Mouse (Mus musculus) neural tube, embryonic 12.5 days (tissue): ENCODE measurements around the gene Nr2f1. TPM values are rescaled to one million over a fixed set of nuclear protein-coding genes. Genes with fewer than 3 reads are reported as not detected.

ENCODE experiments used
- ATAC-seq: fragments of 200-750 bp; cut with Nextera tagmentation; 2 replicates; pipeline ENCODE4 v1.8.0; 2017; ENCODE audit warnings: low read depth, mild to moderate bottlenecking, moderate TSS enrichment, moderate library complexity; ENCODE audit not compliant: low FRiP score
- H3K27ac ChIP-seq: fragments of 300-500 bp; sonication (generic); 2 replicates; pipeline ENCODE4 v1.5.1; 2016
- H3K27me3 ChIP-seq: fragments of 300-500 bp; sonication (generic); replicated peaks from 2 replicates; pipeline ENCODE4 v1.6.1; 2016; ENCODE audit warnings: mild to moderate bottlenecking
- H3K36me3 ChIP-seq: fragments of 300-500 bp; sonication (generic); 2 replicates; pipeline ENCODE4 v1.6.1; 2016; ENCODE audit warnings: mild to moderate bottlenecking
- H3K4me1 ChIP-seq: fragments of 300-500 bp; sonication (generic); 2 replicates; pipeline ENCODE4 v1.6.1; 2016
- H3K4me2 ChIP-seq: fragments of 300-500 bp; sonication (generic); replicated peaks from 2 replicates; pipeline ENCODE4 v1.6.1; 2016; ENCODE audit warnings: mild to moderate bottlenecking
- H3K4me3 ChIP-seq: fragments of 300-500 bp; sonication (generic); 2 replicates; pipeline ENCODE4 v1.5.1; 2016
- H3K9ac ChIP-seq: fragments of 300-500 bp; sonication (generic); 2 replicates; pipeline ENCODE4 v1.6.1; 2016; ENCODE audit warnings: mild to moderate bottlenecking
- H3K9me3 ChIP-seq: fragments of 300-500 bp; sonication (generic); 2 replicates; pipeline ENCODE4 v1.6.1; 2016; ENCODE audit warnings: mild to moderate bottlenecking
- WGBS: fragments of 180-500 bp; shearing (Covaris S2); methylation state at CpG from one replicate; pipeline ENCODE4 v1.1.7; 2016; 5-methylcytosine and 5-hydroxymethylcytosine counted together
- polyA plus RNA-seq: library from polyadenylated mRNA; unstranded; fragments of >200 nt; fragmentation: Nextera tagmentation; extraction: Ambion mirVana; gene quantifications from 2 replicates; pipeline ENCODE4 v1.2.1, GENCODE M21; 2016

The Nr2f1 gene
- polyA plus RNA-seq, 1 experiment from 2014 or later, result 48.4 TPM

DNA sequence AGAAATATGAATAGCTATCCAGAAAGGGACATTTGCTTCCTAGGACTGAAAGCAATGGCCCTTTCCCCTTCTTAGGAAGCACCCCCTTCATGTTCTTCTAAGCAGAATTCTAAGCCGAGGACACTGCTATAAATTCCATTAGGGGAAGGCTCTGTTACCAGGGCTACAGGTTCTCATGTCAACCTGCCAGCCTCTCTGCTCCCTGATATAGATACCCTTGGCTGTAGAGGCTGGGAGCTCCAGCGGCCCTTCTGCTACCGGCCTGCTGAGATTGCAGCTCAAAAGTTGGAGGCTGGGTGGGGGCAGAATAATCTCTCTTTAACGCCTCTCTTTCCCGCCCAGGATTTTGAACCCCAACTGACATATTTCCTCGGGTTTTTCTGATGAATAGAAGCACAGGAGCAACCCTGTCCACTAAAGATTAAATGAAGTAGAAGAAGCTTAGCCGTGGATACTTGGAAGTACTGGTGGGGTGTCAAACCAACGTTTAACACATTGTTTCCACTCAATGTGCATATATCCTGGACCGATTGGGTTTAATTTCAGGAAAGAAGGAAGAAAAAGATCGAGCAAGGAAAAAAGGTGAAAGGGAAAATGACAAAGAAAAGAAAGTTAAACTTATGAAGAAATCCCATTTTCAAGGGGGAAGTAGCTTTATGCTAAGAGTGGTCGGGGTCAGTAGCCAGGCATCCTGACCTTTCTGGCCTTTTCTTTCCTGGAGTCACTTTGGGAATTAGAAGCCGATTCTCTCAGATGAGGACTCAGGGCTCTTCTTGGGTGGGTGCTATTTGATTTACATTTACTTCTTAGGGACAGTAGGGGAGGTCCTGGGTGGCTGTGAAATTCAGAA, 8.5 kb upstream of the Nr2f1 start:
- Histone ChIP-seq H3K27me3 (peaks cover 4% of the 10 kb centered on the region; the same call in 1 of the 2 replicates), H3K9me3 (no peaks in the 10 kb centered on the region), H3K36me3 (no peaks in the 10 kb centered on the region), H3K9ac (no peak overlapping the region), H3K4me2 (peak overlapping the region; percentile 87), H3K4me1 (peaks cover 74% of the 10 kb centered on the region), H3K4me3 (no peak overlapping the region), H3K27ac (no peak overlapping the region)
- 5% methylated on average over 12 of the region's 12 CpGs for WGBS
- ATAC-seq, result no peak

GRCm38 (mm10) chr13:78206891-78207430, 7.4 kb upstream of the Nr2f1 start:
- H3K4me1 ChIP-seq, result peaks cover 71% of the 10 kb centered on the region

DNA sequence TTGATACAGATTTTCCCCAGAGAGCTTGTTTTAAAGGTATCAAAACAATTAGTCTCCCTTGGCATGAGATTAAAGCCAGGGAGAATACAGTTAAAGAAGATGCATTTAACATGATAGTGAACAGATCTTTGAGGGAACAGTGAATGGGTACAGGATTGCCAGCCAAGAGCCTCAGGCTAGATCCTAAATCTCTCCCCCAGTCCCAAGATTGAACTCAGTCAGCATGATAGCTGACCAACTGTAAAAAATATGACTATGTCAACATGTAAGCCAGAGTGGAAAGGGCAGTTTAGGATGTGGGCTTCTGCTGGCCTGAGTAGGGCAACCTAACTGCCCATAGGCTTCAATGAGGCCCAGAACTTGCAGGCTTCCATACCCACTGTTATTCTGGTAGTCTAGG, 5.9 kb upstream of the Nr2f1 start:
- Histone ChIP-seq H3K4me3 (no peak overlapping the region), H3K27me3 (no peaks in the 10 kb centered on the region), H3K4me2 (peak overlapping the region; percentile 81), H3K9me3 (no peaks in the 10 kb centered on the region), H3K9ac (no peak overlapping the region), H3K27ac (no peak overlapping the region), H3K4me1 (peaks cover 56% of the 10 kb centered on the region), H3K36me3 (no peaks in the 10 kb centered on the region)
- ATAC-seq, result no peak

More at GRCm38 (mm10) chr13:78206891-78207430, 7.4 kb upstream of the Nr2f1 start:
- H3K27ac ChIP-seq, result no peak overlapping the region
- H3K36me3 ChIP-seq, result no peaks in the 10 kb centered on the region
- H3K27me3 ChIP-seq, result peaks cover 2% of the 10 kb centered on the region; the same call in 1 of the 2 replicates
- peak overlapping the region; percentile 87 for H3K4me2 ChIP-seq
- ATAC-seq, result no peak
- no peak overlapping the region for H3K9ac ChIP-seq
- H3K9me3 ChIP-seq, result no peaks in the 10 kb centered on the region
- 17% methylated on average over 7 of the region's 7 CpGs for WGBS
- no peak overlapping the region for H3K4me3 ChIP-seq

DNA sequence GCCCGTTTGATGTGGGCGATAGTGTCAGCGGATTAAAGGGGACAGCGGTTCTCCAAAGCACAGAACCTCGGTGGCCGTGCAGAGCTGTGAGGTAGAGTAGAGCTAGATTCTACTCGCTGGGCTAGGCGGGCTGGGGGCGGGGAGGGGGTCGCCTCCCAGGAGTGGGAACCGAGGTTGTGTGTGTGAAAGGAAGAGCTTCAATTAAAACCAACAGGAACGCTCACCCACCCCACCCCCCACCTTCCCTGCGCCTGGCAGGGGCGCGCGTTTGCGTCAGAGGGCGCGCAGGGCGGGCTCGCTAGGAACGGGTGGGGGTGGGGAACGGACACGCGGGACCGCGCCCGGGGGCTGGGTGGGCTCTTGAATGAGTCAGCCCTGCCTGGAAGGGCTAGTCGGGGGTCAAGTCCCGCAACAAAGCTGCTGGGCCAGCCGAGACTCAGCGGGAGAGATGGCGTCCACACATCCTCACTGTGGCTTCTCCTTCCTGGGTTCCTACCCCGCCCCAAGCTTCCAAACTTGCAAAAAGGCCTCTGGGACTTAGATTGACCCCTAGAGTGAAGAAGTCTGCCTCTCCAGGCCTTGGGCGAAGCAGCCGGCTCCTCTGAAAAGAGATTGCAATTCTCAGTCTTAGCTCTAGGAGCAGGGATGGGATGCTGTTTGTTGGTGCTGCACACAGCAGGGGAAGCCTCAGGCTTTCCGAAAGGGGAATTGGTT, 3.9 kb upstream of the Nr2f1 start:
- under 1% methylated on average over 36 of the region's 37 CpGs for WGBS
- ATAC-seq, result peak; percentile 41
- no peaks in the 10 kb centered on the region for H3K27me3 ChIP-seq
- H3K36me3 ChIP-seq, result no peaks in the 10 kb centered on the region
- peak overlapping the region; percentile 81 for H3K4me2 ChIP-seq
- H3K4me3 ChIP-seq, result peak overlapping the region; percentile 65
- H3K27ac ChIP-seq, result peak overlapping the region; percentile 94
- no peaks in the 10 kb centered on the region for H3K9me3 ChIP-seq
- H3K9ac ChIP-seq, result peak overlapping the region; percentile 85
- peaks cover 36% of the 10 kb centered on the region for H3K4me1 ChIP-seq

DNA sequence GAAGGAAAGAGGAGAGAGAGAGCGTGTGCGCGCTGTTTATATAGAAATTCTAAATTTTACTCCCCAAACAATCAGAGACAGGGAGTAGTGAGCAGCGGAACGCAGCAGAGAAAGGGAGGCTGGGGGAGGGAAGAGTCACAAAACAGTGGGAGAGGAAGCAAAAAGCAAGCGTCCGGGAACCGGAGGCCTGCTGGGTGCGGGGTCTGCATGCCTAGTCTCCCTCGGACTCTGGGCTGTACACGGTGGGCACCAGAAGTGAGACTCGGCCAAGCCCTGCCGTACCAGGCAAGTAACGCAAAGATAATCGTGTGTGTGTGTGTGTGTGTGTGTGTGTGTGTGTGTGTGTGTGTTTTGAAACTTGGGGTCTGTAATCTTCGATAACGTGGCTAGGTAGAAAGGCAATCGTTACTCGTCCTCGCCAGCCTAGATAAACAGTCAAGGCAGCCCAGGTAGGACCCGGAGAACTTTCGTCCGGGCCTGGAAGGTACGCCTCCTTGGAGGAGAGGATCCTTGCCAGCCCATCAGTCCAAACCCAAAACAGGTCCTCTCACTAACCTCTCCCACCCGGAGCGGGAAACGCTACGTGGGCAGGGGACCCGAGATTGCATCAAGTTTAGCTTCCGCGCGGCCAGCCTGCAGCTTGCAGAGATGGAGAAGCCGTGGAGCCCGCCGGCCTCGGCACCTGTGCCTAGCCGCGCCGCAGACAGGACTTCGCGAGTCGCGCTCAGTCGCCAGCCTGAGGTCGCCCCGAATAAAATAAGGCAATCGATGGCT, 3.2 kb upstream of the Nr2f1 start:
- Histone ChIP-seq H3K27me3 (no peaks in the 10 kb centered on the region), H3K36me3 (no peaks in the 10 kb centered on the region), H3K9ac (peak overlapping the region; percentile 85), H3K9me3 (no peaks in the 10 kb centered on the region), H3K4me3 (peak overlapping the region; percentile 65), H3K4me2 (peak overlapping the region; percentile 81), H3K4me1 (peaks cover 29% of the 10 kb centered on the region), H3K27ac (peak overlapping the region; percentile 94)
- under 1% methylated on average over 47 of the region's 47 CpGs for WGBS
- ATAC-seq, result peak; percentile 0; the same call in 1 of the 2 replicates

DNA sequence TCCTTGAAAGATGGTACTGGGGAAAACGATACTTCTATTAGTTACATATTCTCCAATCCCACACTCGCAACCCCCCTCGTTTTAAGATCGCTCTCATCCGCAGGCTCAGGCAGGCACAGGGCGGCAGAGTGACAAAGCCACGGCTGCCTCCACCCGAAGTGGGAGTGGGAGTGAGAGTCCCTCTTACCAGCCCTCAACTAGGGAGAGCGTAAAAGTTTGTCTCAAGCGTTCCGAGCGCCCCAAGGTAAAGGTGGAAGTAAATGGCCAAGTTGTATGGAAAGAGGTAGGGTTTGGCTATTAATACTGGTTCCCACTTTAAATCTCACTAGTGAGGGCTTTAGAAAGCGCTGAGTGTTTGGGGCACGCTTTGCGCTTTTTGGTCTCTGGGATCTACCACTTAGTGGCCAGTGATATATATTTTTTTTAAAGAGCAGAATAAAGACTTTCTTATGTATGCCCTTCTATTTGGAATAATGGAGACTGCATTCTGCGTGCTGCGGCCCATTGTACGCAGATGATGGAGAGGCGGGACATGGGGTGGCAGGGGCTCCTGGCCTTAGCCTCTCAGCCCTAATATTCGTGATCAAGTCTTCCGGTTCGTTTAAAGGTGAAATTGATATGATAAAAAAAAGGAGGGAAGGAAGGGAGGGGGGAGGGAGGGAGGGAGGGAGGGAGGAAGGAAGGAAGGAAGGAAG, 2.5 kb upstream of the Nr2f1 start:
- H3K9me3 ChIP-seq, result no peaks in the 10 kb centered on the region
- peak overlapping the region; percentile 85 for H3K9ac ChIP-seq
- H3K27me3 ChIP-seq, result no peaks in the 10 kb centered on the region
- H3K36me3 ChIP-seq, result no peaks in the 10 kb centered on the region
- 0 out of 2 replicates have a peak, but pooled peaks have one; percentile 12 for ATAC-seq
- H3K27ac ChIP-seq, result peak overlapping the region; percentile 94
- WGBS, result under 1% methylated on average over 22 of the region's 22 CpGs
- peak overlapping the region; percentile 65 for H3K4me3 ChIP-seq
- H3K4me2 ChIP-seq, result peak overlapping the region; percentile 81
- peaks cover 23% of the 10 kb centered on the region for H3K4me1 ChIP-seq

DNA sequence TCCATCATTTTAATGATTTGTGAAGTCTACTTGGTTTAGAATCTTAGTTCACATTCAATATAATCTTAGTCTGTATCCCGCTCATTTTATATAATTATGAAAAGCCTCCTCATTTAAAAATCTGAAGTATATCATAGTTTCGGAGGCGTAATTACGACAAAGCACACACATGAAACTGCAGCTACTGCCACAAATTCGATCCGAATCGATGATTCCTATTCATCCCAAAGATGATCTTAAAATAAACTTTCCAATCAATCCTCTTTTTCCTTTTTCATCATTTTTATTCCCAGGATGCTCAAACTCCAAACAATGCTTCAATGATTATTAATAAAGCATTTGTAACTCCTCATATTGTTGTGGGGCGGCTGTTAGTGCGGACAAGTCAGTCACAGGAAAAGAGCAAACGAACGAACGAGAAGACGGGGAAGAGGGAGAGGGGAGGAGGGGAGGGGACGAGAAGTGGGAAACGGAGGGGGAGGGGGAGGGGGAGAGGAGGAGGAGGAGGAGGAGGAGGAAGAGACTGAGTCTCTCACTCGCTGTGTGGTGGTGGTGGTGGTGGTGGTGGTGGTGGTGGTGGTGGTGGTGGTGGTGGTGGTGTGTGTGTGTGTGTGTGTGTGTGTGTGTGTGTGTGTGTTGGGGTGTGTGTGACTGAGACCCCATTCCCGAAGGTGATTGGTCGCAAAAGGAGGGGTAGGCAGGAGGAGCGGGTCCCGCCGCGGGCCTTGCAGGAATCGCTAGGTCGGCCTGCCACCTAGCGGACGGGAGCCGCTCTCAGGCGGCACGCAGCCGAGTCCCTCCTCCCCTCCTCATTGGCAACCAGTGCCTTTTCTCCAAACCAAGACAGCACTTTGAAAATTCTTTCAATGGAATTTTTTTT, 1.7 kb upstream of the Nr2f1 start:
- Histone ChIP-seq H3K4me1 (peaks cover 20% of the 10 kb centered on the region), H3K4me2 (peak overlapping the region; percentile 81), H3K9me3 (no peaks in the 10 kb centered on the region), H3K4me3 (peak overlapping the region; percentile 65), H3K27me3 (no peaks in the 10 kb centered on the region), H3K9ac (peak overlapping the region; percentile 85), H3K27ac (peak overlapping the region; percentile 94), H3K36me3 (no peaks in the 10 kb centered on the region)
- peak; percentile 37 for ATAC-seq
- under 1% methylated on average over 29 of the region's 30 CpGs for WGBS

- Histone ChIP-seq H3K27me3 (no peaks in the 10 kb centered on the region), H3K36me3 (peaks cover under 1% of the 10 kb centered on the region; the same call in 1 of the 2 replicates), H3K9me3 (no peaks in the 10 kb centered on the region), H3K27ac (peak overlapping the region; percentile 57; the same call in 1 of the 2 replicates), H3K9ac (peak overlapping the region; percentile 100; the same call in 1 of the 2 replicates), H3K4me2 (peak overlapping the region; percentile 81), H3K4me3 (peak overlapping the region; percentile 100), H3K4me1 (peaks cover 16% of the 10 kb centered on the region)
- ATAC-seq, result peak; percentile 65
- WGBS, result under 1% methylated on average over 9 of the region's 9 CpGs
Measured at GRCm38 (mm10) chr13:78200407-78200806, 850 bp upstream of the Nr2f1 start.

DNA sequence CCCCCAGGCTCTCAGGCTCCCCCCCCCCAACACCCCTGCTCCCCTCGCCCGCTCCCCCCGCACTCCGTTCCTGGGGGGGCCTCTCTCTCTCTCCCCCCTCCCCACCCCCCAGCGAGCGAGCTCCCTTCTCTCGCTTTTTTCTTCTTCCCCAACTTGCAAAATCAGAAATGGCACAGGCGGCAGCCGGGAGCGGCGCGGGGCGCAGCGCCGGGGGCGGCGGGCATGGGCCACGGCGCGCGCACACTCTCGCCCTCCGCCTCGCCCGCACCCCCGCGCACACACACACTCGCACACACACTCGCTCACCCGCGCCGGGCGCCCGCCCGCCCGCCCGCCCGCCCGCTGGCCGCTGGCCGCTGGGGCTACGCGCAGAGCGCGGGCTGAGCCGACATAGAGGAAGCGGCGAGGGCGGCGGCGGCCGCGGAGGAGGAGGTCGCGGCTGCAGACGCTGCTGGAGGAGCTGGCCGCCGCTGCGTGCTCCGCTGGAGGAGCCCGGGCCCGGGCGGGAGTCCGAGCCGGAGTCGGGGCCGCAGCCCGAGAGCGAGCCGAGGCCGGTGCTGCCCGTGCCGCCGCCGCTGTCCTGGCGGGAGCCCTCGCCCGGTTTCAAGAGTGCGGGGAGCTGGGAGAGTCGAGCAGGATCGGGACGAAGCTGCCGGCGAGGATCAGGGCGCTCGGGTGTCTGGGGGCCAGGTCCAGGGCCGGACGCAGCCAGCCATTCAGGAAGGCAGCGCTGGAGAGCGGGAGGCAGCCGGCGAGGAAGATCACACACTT, 501 bp downstream of the Nr2f1 start:
- H3K27ac ChIP-seq, result peak overlapping the region; percentile 100
- no peak for ATAC-seq
- H3K9ac ChIP-seq, result peak overlapping the region; percentile 100
- no peaks in the 10 kb centered on the region for H3K27me3 ChIP-seq
- H3K9me3 ChIP-seq, result no peaks in the 10 kb centered on the region
- peak overlapping the region; percentile 81 for H3K4me2 ChIP-seq
- WGBS, result under 1% methylated on average over 91 of the region's 92 CpGs
- peaks cover 13% of the 10 kb centered on the region for H3K4me1 ChIP-seq
- peaks cover 8% of the 10 kb centered on the region for H3K36me3 ChIP-seq
- H3K4me3 ChIP-seq, result peak overlapping the region; percentile 100

DNA sequence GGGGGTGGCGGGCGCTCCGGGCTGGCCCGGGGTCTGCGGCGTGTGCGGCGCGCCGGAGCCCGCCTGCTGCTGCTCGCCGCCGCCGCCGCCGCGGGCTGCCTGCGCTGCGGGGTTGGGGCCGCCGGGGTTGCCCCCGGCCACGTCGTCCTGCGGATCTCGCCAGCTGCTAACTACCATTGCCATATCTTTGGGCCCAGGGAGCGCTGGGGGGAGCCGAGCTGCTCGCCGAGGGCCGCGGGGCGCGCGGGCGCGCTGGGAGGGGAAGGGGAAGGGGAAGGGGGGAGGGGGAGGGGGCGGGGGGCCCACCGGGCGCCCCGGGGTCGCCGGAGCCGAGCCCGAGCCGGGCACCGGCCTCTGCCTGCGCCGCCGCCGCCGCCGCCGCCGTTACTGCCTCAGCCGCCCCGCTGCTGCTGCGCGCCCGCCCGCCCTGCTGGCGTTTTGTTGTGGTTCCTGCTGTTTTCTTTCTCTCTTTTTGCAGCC, 1.1 kb downstream of the Nr2f1 start:
- Histone ChIP-seq H3K27ac (peak overlapping the region; percentile 100), H3K9me3 (no peaks in the 10 kb centered on the region), H3K36me3 (peaks cover 8% of the 10 kb centered on the region), H3K9ac (peak overlapping the region; percentile 100), H3K4me2 (peak overlapping the region; percentile 81), H3K27me3 (no peaks in the 10 kb centered on the region), H3K4me3 (peak overlapping the region; percentile 100), H3K4me1 (0 out of 2 replicates have a peak, but pooled peaks cover 10% of the 10 kb centered on the region)
- under 1% methylated on average over 42 of the region's 63 CpGs for WGBS
- no peak for ATAC-seq
